Mouse (Mus musculus): Measurements from ENCODE around the gene Nf2. TPM values are rescaled to one million over a fixed set of nuclear protein-coding genes. Genes with fewer than 3 reads are reported as not detected.

Gene Nf2
- 56.8 and 58.2 TPM in 2 replicates for polyA plus RNA-seq (2015; fragmentation: Nextera tagmentation; extraction: Ambion mirVana)

DNA sequence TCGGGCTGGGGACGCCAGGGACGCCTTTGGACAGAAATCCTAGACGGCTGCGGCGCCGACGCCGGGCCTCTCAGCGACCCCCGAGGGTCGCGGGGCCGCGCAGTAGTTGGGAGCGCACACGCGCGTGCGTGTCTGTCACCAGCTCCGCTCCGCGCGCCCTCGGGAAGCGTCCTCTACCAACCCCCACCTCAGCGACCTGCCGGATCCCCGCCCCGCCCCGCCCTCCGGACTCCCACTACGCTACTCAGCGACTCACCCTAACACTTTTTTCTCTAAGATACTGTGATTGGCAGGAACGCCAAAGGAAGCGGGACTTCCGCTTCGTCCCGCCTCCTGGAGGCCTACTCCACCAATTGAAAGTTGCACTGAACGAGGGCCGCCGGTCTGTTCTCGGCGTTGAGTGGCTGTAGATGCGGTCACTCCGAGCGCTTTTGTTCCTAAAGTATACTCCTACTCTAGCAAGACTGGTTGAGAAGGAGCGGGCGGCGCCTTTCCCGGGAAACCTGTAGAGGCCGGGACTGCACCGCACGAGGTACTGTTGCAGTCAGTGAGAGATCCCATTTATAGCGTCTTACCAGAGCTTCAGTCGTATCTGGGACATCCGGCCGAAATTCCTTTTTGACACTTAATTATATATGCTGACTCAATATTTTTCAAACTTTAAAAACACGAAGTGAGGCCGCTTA is at the start of gene Nf2:
Nf2 (minus strand) TSS at position 279 of the 686 bp plus-strand sequence.
- Histone ChIP-seq H3K9ac (peak within 1 kb of the TSS; percentile 95), H3K4me1 (peaks cover 25% of the 10 kb centered on the region), H3K36me3 (ENCODE audit: poor library complexity, severe bottlenecking) (no peaks in the 10 kb centered on the region), H3K27me3 (no peaks in the 10 kb centered on the region), H3K9me3 (replicated peaks) (no peaks in the 10 kb centered on the region), H3K4me3 (peak within 1 kb of the TSS; percentile 90), H3K27ac (peak within 1 kb of the TSS; percentile 57; the same call in 1 of the 2 replicates), H3K4me2 (peak within 1 kb of the TSS; percentile 70)
- WGBS, result under 1% methylated on average over 56 of the region's 60 CpGs
- ATAC-seq, result peak; percentile 100

DNA sequence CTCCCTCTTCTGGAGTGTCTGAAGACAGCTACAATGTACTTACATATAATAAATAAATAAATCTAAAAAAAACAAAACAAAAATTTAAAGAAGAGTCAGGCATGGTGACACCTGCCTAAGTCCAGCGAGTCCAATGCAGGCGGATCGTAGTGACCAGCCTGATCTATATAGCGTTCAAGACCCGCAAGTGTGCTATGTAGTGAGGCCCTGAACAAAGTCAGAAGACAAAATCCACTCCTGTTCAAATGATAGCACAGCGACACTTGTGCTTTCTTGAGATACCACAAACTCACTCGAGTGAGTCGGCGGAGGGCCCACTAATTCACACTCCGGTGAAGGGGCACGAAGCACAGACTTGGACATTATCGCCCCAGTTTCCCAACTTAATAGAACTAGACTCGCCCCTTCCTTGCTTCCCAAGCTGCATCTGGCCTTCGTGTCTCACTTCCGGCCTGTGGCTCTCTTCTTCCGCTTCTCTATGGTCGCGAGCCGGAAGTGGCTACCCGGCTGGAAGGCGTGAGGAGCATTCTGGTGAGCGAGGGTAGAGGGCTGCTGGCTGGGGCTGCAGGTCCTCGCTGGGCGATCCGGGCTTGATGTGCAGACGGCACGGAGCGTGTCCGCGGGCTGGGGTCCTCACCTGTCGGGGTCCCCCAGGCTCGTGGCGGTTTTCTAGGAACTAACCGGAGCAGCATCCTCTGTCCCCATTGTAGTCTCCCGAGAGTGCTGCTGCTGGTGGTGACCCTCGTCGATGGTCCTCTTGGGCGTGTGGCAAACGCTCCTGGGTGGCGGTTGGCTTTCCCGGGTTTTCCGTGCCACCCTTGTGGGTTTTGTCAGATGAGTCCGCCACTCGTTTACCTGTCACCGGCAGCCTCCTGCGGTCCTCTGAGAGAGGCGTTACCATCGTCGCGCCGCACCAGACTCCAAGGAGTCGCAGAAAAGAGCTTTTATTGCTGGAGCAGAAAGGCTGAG is 45.8 kb upstream of the Nf2 start, which contains the start of gene Thoc5:
Thoc5 (plus strand) TSS at position 473 of the 969 bp plus-strand sequence.
- WGBS, result 3% methylated on average over 52 of the region's 52 CpGs
- H3K9me3 ChIP-seq (replicated peaks), result no peaks in the 10 kb centered on the region
- peak within 1 kb of the TSS; percentile 72 for H3K27ac ChIP-seq
- H3K4me3 ChIP-seq, result peak within 1 kb of the TSS; percentile 79
- peaks cover 53% of the 10 kb centered on the region for H3K36me3 ChIP-seq (ENCODE audit: poor library complexity, severe bottlenecking)
- H3K27me3 ChIP-seq, result no peaks in the 10 kb centered on the region
- H3K4me1 ChIP-seq, result peaks cover 13% of the 10 kb centered on the region
- ATAC-seq, result peak; percentile 96
- peak within 1 kb of the TSS; percentile 87 for H3K9ac ChIP-seq
- H3K4me2 ChIP-seq, result peak within 1 kb of the TSS; percentile 89

DNA sequence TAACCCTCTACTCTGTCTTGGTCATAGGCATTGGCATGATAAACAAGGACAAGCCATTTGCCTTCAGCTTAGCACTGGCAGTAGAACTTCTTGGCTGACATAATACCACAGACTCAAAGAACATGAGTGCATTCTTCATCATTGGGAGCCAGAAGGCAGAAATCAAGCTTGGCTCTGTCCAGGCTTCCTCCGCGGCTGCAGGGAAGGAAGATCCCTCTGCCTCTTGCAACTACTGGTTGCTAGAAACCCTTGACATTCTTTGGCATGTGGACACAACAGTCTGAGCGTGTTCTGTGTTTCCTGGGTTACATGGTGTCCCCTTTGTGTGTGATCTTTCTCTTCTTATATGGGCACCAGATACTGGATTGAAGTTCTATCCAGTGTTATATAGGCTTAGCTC is 37.7 kb upstream of the Nf2 start:
- H3K4me1 ChIP-seq, result no peaks in the 10 kb centered on the region
- H3K9me3 ChIP-seq (replicated peaks), result no peaks in the 10 kb centered on the region
- no peak for ATAC-seq
- H3K36me3 ChIP-seq (ENCODE audit: poor library complexity, severe bottlenecking), result peaks cover 83% of the 10 kb centered on the region
- no peaks in the 10 kb centered on the region for H3K27me3 ChIP-seq
- no peak overlapping the region for H3K27ac ChIP-seq
- no peak overlapping the region for H3K9ac ChIP-seq
- no peak overlapping the region for H3K4me3 ChIP-seq
- no peak overlapping the region for H3K4me2 ChIP-seq
- 98% methylated on average over 3 of the region's 3 CpGs for WGBS

DNA sequence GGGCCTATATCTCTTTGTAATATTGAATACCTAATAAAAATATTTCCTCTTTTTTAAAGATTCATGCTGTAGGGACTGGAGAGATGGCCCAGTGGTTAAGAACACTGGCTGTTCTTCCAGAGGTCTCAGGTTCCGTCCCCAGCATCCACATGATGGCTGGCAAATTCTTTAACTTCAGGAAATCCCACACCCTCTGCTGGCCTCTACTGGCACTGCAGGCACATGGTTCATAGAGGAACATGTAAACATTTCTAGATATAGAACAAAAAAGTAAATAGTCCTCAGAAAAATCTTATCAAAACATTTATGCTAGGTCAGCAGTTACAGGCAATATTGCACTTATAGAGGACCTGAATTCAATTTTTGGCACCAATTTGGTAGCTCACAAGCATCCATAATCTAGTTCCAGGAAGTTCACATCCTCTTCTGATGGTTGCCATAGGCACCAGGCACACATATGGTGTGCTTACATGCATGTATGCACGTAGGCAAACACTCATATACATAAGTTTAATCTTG is 36.1 kb upstream of the Nf2 start:
- H3K4me1 ChIP-seq, result no peaks in the 10 kb centered on the region
- H3K9me3 ChIP-seq (replicated peaks), result no peaks in the 10 kb centered on the region
- no peak overlapping the region for H3K9ac ChIP-seq
- H3K4me3 ChIP-seq, result no peak overlapping the region
- 73% methylated on average over 2 of the region's 2 CpGs for WGBS
- H3K4me2 ChIP-seq, result no peak overlapping the region
- H3K27me3 ChIP-seq, result no peaks in the 10 kb centered on the region
- no peak overlapping the region for H3K27ac ChIP-seq
- H3K36me3 ChIP-seq (ENCODE audit: poor library complexity, severe bottlenecking), result peaks cover 68% of the 10 kb centered on the region
- no peak for ATAC-seq

GRCm38 (mm10) chr11:4882892-4883627 is 33.7 kb upstream of the Nf2 start:
- Histone ChIP-seq H3K36me3 (ENCODE audit: poor library complexity, severe bottlenecking) (peaks cover 44% of the 10 kb centered on the region), H3K4me1 (no peaks in the 10 kb centered on the region)

GRCm38 (mm10) chr11:4881087-4881486 is 31.8 kb upstream of the Nf2 start:
- H3K9ac ChIP-seq, result no peak overlapping the region

More at GRCm38 (mm10) chr11:4882892-4883627, 33.7 kb upstream of the Nf2 start:
- H3K9me3 ChIP-seq (replicated peaks), result no peaks in the 10 kb centered on the region
- no peak overlapping the region for H3K27ac ChIP-seq
- 55% methylated on average over 14 of the region's 14 CpGs for WGBS
- no peaks in the 10 kb centered on the region for H3K27me3 ChIP-seq
- no peak for ATAC-seq
- H3K4me3 ChIP-seq, result no peak overlapping the region
- H3K4me2 ChIP-seq, result no peak overlapping the region
- no peak overlapping the region for H3K9ac ChIP-seq

GRCm38 (mm10) chr11:4874551-4874950 is 25.2 kb upstream of the Nf2 start:
- H3K9ac ChIP-seq, result peak overlapping the region; percentile 89
- peaks cover 12% of the 10 kb centered on the region for H3K9me3 ChIP-seq (replicated peaks)
- H3K4me3 ChIP-seq, result peak overlapping the region; percentile 76
- peak; percentile 41; the same call in 1 of the 2 replicates for ATAC-seq
- H3K36me3 ChIP-seq (ENCODE audit: poor library complexity, severe bottlenecking), result peaks cover 13% of the 10 kb centered on the region
- WGBS, result 3% methylated on average over 10 of the region's 10 CpGs
- H3K4me1 ChIP-seq, result peaks cover 17% of the 10 kb centered on the region
- no peaks in the 10 kb centered on the region for H3K27me3 ChIP-seq
- H3K27ac ChIP-seq, result peak overlapping the region; percentile 48; the same call in 1 of the 2 replicates
- H3K4me2 ChIP-seq, result peak overlapping the region; percentile 83

More at GRCm38 (mm10) chr11:4881087-4881486, 31.8 kb upstream of the Nf2 start:
- ATAC-seq, result no peak
- no peaks in the 10 kb centered on the region for H3K4me1 ChIP-seq
- no peak overlapping the region for H3K27ac ChIP-seq
- H3K4me2 ChIP-seq, result no peak overlapping the region
- no peak overlapping the region for H3K4me3 ChIP-seq
- peaks cover 7% of the 10 kb centered on the region for H3K9me3 ChIP-seq (replicated peaks)
- H3K36me3 ChIP-seq (ENCODE audit: poor library complexity, severe bottlenecking), result peaks cover 39% of the 10 kb centered on the region
- no peaks in the 10 kb centered on the region for H3K27me3 ChIP-seq
- 85% methylated on average over 4 of the region's 4 CpGs for WGBS

GRCm38 (mm10) chr11:4873755-4874475 is 24.6 kb upstream of the Nf2 start, which contains the start of gene Nipsnap1:
Gene Nipsnap1 (plus strand): TSS chr11:4873951.
- peak within 1 kb of the TSS; percentile 89 for H3K9ac ChIP-seq
- H3K36me3 ChIP-seq (ENCODE audit: poor library complexity, severe bottlenecking), result peaks cover 13% of the 10 kb centered on the region
- peak within 1 kb of the TSS; percentile 48 for H3K27ac ChIP-seq
- peak; percentile 95 for ATAC-seq
- WGBS, result under 1% methylated on average over 30 of the region's 30 CpGs
- H3K4me1 ChIP-seq, result peaks cover 17% of the 10 kb centered on the region
- H3K4me2 ChIP-seq, result peak within 1 kb of the TSS; percentile 83
- no peaks in the 10 kb centered on the region for H3K27me3 ChIP-seq
- H3K4me3 ChIP-seq, result peak within 1 kb of the TSS; percentile 76
- peaks cover 12% of the 10 kb centered on the region for H3K9me3 ChIP-seq (replicated peaks)

GRCm38 (mm10) chr11:4865645-4866251 is 16.4 kb upstream of the Nf2 start:
- Histone ChIP-seq H3K4me3 (no peak overlapping the region), H3K4me1 (no peaks in the 10 kb centered on the region), H3K27ac (no peak overlapping the region), H3K27me3 (no peaks in the 10 kb centered on the region), H3K36me3 (ENCODE audit: poor library complexity, severe bottlenecking) (no peaks in the 10 kb centered on the region), H3K9me3 (replicated peaks) (no peaks in the 10 kb centered on the region), H3K9ac (no peak overlapping the region), H3K4me2 (no peak overlapping the region)
- WGBS, result 34% methylated on average over 10 of the region's 10 CpGs
- no peak for ATAC-seq

DNA sequence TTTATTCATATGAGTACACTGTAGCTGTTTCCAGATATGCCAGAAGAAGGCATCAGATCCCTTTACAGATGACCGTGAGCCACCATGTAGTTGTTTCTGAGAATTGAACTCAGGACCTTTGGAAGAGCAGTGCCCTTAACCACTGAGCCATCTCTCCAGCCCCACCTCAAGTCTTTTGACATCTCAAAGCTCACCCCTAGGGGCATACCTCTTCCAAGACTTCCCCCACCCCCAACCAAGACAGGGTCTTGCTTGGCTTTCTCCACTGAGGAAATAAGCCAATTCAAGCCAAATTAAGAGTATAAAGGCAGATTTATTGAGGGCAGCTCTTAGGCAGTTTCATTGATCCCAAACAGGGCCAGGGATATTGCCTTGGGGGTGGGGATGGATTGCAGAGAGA is 13.4 kb upstream of the Nf2 start:
- no peak overlapping the region for H3K4me3 ChIP-seq
- WGBS, result 96% methylated on average over 1 of the region's 1 CpGs
- no peaks in the 10 kb centered on the region for H3K27me3 ChIP-seq
- no peak overlapping the region for H3K27ac ChIP-seq
- no peaks in the 10 kb centered on the region for H3K4me1 ChIP-seq
- no peak for ATAC-seq
- no peaks in the 10 kb centered on the region for H3K36me3 ChIP-seq (ENCODE audit: poor library complexity, severe bottlenecking)
- no peak overlapping the region for H3K9ac ChIP-seq
- H3K4me2 ChIP-seq, result no peak overlapping the region
- no peaks in the 10 kb centered on the region for H3K9me3 ChIP-seq (replicated peaks)

Data from forebrain, embryonic 13.5 days (tissue).